Mouse (Mus musculus) lung, postnatal 25 days (tissue): ENCODE data around the gene Rnaseh2b.
A peak's percentile ranks its signal among the peaks of the same experiment; 100 is the strongest.

ENCODE experiments used
- DNase-seq: peaks from one replicate; pipeline ENCODE4 v3.0.0; 2022; ENCODE audit warnings: low spot score

Rnaseh2b gene

GRCm38 (mm10) chr14:62361263-62361980 is 69.0 kb downstream of the Rnaseh2b start:
- no peak for DNase-seq

GRCm38 (mm10) chr14:62363774-62364173 is 71.4 kb downstream of the Rnaseh2b start:
- DNase-seq = no peak

GRCm38 (mm10) chr14:62370819-62371218 is 78.4 kb downstream of the Rnaseh2b start:
- DNase-seq = peak; percentile 78

- no peak for DNase-seq
These were observed 81.6 kb downstream of the Rnaseh2b start for GRCm38 (mm10) chr14:62374001-62374400.

GRCm38 (mm10) chr14:62375694-62376093 is 83.3 kb downstream of the Rnaseh2b start:
- peak; percentile 55 for DNase-seq

GRCm38 (mm10) chr14:62376115-62376514 is 83.7 kb downstream of the Rnaseh2b start:
- DNase-seq = no peak

- no peak for DNase-seq
These were observed 87.0 kb downstream of the Rnaseh2b start for GRCm38 (mm10) chr14:62379391-62379790.

- no peak for DNase-seq
These were observed 88.2 kb downstream of the Rnaseh2b start for GRCm38 (mm10) chr14:62380606-62381005.

- DNase-seq = no peak
These were observed 90.7 kb downstream of the Rnaseh2b start for GRCm38 (mm10) chr14:62383109-62383508.

GRCm38 (mm10) chr14:62383786-62384299 is 91.5 kb downstream of the Rnaseh2b start:
- no peak for DNase-seq

GRCm38 (mm10) chr14:62389064-62389728 is 96.8 kb downstream of the Rnaseh2b start:
- no peak for DNase-seq

GRCm38 (mm10) chr14:62389729-62390536 is 97.5 kb downstream of the Rnaseh2b start:
- no peak for DNase-seq

GRCm38 (mm10) chr14:62392754-62393153 is 100.4 kb downstream of the Rnaseh2b start:
- no peak for DNase-seq

GRCm38 (mm10) chr14:62395346-62395745 is 103.0 kb downstream of the Rnaseh2b start:
- no peak for DNase-seq

- DNase-seq = no peak
These were observed 123.8 kb downstream of the Rnaseh2b start for GRCm38 (mm10) chr14:62416007-62416741.

- peak; percentile 31 for DNase-seq
These were observed 124.3 kb downstream of the Rnaseh2b start for GRCm38 (mm10) chr14:62416742-62417134.

GRCm38 (mm10) chr14:62417501-62417900 is 125.1 kb downstream of the Rnaseh2b start:
- no peak for DNase-seq

- no peak for DNase-seq
These were observed 129.9 kb downstream of the Rnaseh2b start for GRCm38 (mm10) chr14:62422265-62422664.
